Mouse (Mus musculus) adrenal gland, adult 18-20 months (tissue): Measurements from ENCODE around the gene Zmynd12. TPM values are rescaled to one million over a fixed set of nuclear protein-coding genes. Genes with fewer than 3 reads are reported as not detected.
A peak's percentile ranks its signal among the peaks of the same experiment; 100 is the strongest.

Experiments used
- DNase-seq, 2 experiments: peaks; one replicate each; pipeline ENCODE4 v3.0.0; 2021 to 2022; ENCODE audit warnings: low spot score in 2 of 2
- long read RNA-seq, 2 experiments: library from polyadenylated mRNA; stranded (forward); transcript quantifications; one replicate each; pipeline ENCODE4 v2.0.0; 2021
- total RNA-seq, 2 experiments: library from RNA; stranded (reverse); gene quantifications; 1 replicate in 1 of 2; 2 replicates in 1 of 2; pipeline ENCODE4 v1.2.3; 2021

Zmynd12 gene
- total RNA-seq: 1 to 10 TPM; 2.6 to 2.8 TPM
- long read RNA-seq, experiment 1, partial matches to known transcripts: 0 of 3 reads
- long read RNA-seq, experiment 1, other reads (novel, unspliced or antisense): 1 of 3 reads
- long read RNA-seq, experiment 2, transcript Zmynd12-201 (8 exons, 1,464 nt): major isoform, 6 of 8 reads
- long read RNA-seq, experiment 2, partial matches to known transcripts: 1 of 8 reads
- long read RNA-seq, experiment 2, other reads (novel, unspliced or antisense): 1 of 8 reads

- DNase-seq: peak; percentile 89
Measured at GRCm38 (mm10) chr4:119422294-119422964, at the start of gene Zmynd12, which contains the start of gene Ppcs. TSS of gene Zmynd12 (plus strand) at chr4:119422814. TSS of gene Ppcs (minus strand) at chr4:119422420.

- DNase-seq: no peak
Measured at GRCm38 (mm10) chr4:119381471-119382190, 41.0 kb upstream of the Zmynd12 start.

GRCm38 (mm10) chr4:119389184-119389583, 33.4 kb upstream of the Zmynd12 start:
- no peak for DNase-seq

GRCm38 (mm10) chr4:119390369-119390768, 32.2 kb upstream of the Zmynd12 start:
- peak; percentile 11 to 28 for DNase-seq

- no peak for DNase-seq
Measured at GRCm38 (mm10) chr4:119398751-119399150, 23.9 kb upstream of the Zmynd12 start.

- no peak for DNase-seq
Measured at GRCm38 (mm10) chr4:119400896-119401295, 21.7 kb upstream of the Zmynd12 start.

- DNase-seq: no peak
Measured at GRCm38 (mm10) chr4:119403431-119403830, 19.2 kb upstream of the Zmynd12 start.

GRCm38 (mm10) chr4:119411877-119412650, 10.6 kb upstream of the Zmynd12 start:
- no peak for DNase-seq

GRCm38 (mm10) chr4:119412791-119413190, 9.8 kb upstream of the Zmynd12 start:
- DNase-seq: no peak

- peak; percentile 83 to 84 for DNase-seq
Measured at GRCm38 (mm10) chr4:119415072-119415753, 7.4 kb upstream of the Zmynd12 start, which contains the start of gene Ccdc30. TSS of gene Ccdc30 (minus strand) at chr4:119415521.

GRCm38 (mm10) chr4:119417270-119417669, 5.3 kb upstream of the Zmynd12 start:
- no peak for DNase-seq

- no peak for DNase-seq
Measured at GRCm38 (mm10) chr4:119417894-119418293, 4.7 kb upstream of the Zmynd12 start.

- no peak for DNase-seq
Measured at GRCm38 (mm10) chr4:119421191-119421590, 1.4 kb upstream of the Zmynd12 start.

- DNase-seq: peak in 1 of 2 experiments; percentile 47
Measured at GRCm38 (mm10) chr4:119421921-119422293, 707 bp upstream of the Zmynd12 start.

- no peak for DNase-seq
Measured at GRCm38 (mm10) chr4:119425077-119425476, 2.5 kb downstream of the Zmynd12 start.

GRCm38 (mm10) chr4:119425601-119426000, 3.0 kb downstream of the Zmynd12 start:
- no peak for DNase-seq

- no peak for DNase-seq
Measured at GRCm38 (mm10) chr4:119427680-119428079, 5.1 kb downstream of the Zmynd12 start.

- peak in 1 of 2 experiments; percentile 47 for DNase-seq
Measured at GRCm38 (mm10) chr4:119430678-119431077, 8.1 kb downstream of the Zmynd12 start.

- DNase-seq: no peak
Measured at GRCm38 (mm10) chr4:119437936-119438335, 15.3 kb downstream of the Zmynd12 start.

GRCm38 (mm10) chr4:119441836-119442235, 19.2 kb downstream of the Zmynd12 start:
- DNase-seq: no peak
